Mouse (Mus musculus) naive thymus-derived CD4-positive, alpha-beta T cell, adult 2 months (primary cell): ENCODE results near the gene Paqr4.

Source experiments
- DNase-seq: peaks from one replicate; pipeline ENCODE4 v3.0.0-alpha.2; 2011; ENCODE audit warnings: low read depth

Gene Paqr4

GRCm38 (mm10) chr17:23725477-23725876, 15.2 kb downstream of the Paqr4 start:
- no peak for DNase-seq

GRCm38 (mm10) chr17:23722376-23723125, 18.1 kb downstream of the Paqr4 start, which contains the start of gene 1520401A03Rik:
Gene 1520401A03Rik, minus strand, starts transcription at chr17:23722783.
- DNase-seq, result no peak

GRCm38 (mm10) chr17:23721886-23722285, 18.8 kb downstream of the Paqr4 start:
- no peak for DNase-seq

DNA sequence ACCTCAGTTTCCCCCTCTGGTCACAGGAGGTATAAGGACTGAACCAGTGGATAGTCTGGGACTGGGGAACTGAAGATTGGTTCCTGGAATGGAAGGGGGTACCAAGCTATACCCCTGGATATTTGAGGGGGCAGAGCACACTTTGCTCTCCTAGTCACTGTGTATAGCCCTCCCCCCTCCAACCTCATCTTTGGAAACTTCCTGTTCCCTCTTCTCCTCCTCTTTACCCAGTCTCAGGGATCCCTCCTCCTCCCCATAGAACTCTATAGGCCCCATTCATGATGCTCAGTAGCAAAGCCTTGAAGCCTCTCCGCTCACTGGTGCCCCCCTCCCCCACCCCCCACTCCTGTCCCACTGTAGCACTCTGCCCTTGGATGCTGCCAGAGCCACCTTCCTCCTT, 21.2 kb downstream of the Paqr4 start:
- no peak for DNase-seq

- no peak for DNase-seq
Observed at GRCm38 (mm10) chr17:23717003-23717402, 23.7 kb downstream of the Paqr4 start.

DNA sequence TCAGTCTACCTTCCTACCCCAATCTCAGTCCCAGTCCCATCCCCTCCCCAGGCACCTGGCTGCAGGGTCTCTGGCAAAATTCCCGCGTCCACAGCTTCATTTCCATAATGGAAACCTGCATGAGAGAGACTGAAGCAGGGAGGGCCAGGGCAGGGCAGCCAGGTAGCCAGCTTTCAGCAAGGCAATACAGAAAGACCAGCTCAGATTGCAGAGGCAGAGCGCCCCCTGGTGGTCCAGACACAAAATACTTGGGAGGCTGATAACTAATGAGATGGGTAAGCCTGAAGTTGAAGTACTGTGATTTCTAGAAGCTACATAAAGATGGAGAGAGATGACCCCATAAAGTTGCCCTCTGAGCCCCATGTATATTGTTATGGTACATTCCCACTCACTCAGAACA, 34.5 kb downstream of the Paqr4 start:
- peak; percentile 83 for DNase-seq

- no peak for DNase-seq
Observed at GRCm38 (mm10) chr17:23705525-23706104, 35.1 kb downstream of the Paqr4 start.

GRCm38 (mm10) chr17:23704741-23705140, 35.9 kb downstream of the Paqr4 start:
- no peak for DNase-seq

GRCm38 (mm10) chr17:23703301-23703700, 37.4 kb downstream of the Paqr4 start:
- no peak for DNase-seq

- DNase-seq, result peak; percentile 75
Observed at GRCm38 (mm10) chr17:23700079-23700478, 40.6 kb downstream of the Paqr4 start.

- DNase-seq, result peak; percentile 23
Observed at GRCm38 (mm10) chr17:23699131-23700077, 41.3 kb downstream of the Paqr4 start.

GRCm38 (mm10) chr17:23695801-23696200, 44.9 kb downstream of the Paqr4 start:
- DNase-seq, result no peak

DNA sequence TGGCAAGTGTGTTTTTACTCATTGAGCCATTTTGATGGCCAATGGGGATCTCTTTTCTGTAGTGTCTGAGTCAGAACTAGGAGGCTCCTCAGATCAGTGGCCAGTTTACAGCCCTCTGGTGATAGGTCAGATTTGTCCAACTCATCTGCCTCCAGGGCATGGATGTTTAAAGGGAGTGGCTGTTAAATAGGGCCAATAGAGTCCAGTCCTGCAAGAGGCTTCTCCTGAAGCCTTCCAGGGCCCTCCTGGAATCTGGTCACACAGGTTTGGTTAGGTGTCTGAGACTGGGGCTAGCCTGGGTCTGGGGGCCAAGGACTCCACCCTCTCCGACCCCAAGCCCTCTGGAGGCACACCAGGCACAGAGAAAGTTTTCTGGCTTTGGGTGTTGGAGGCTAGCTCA, 46.2 kb downstream of the Paqr4 start:
- DNase-seq, result no peak
